In the genomic region with DNA sequence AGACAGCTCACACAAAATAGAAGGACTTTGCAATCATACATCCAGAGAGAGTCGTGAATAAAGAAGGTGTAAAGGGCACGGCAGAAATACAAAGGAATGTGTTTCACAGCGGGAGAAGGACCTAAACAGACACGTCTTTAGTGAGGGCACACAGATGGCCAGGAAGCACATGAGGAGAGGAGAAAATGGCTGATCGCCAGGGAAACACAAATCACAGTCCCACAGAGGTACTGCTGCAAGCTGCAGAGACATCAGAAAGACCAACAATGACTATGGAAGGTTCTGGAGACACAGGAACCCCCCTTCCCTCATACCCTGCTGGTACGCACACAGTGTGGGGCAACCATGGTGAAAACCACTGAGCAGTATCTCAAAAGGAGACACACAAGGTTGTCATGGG, we compare ENCODE assay signal across 12 mouse cellular contexts. TPM values are rescaled to one million over a fixed set of nuclear protein-coding genes. Genes with fewer than 3 reads are reported as not detected.
"Had no signal": no experiment of that assay in that cellular context is flagged by ENCODE, and none has a peak within 500 bp of the region (broad histone marks: within the 10 kb centered on the region; RNA-seq: fewer than 3 reads in every experiment).

No protein-coding gene starts in this region.

- ATAC-seq: liver, embryonic 12.5 days had no signal

- DNase-seq: kidney, postnatal 36 days; layer of hippocampus, adult 9-11 months; layer of hippocampus, postnatal 36 days; lung, embryonic 14.5 days; lung, postnatal 10 days; lung, postnatal 4 days; midbrain, embryonic 14.5 days; right cerebral cortex, postnatal 14 days; thymus, adult 2 months; thymus, postnatal 25 days had no signal

RNA-seq across cellular contexts. Expression of gene Jph3, which starts 8.4 kb away (rescaled TPM):
- total RNA-seq: monocyte, adult 5-6 weeks had no signal
